Mouse (Mus musculus): Measurements from ENCODE around the gene Fam222a. TPM values are rescaled to one million over a fixed set of nuclear protein-coding genes. Genes with fewer than 3 reads are reported as not detected.

Fam222a gene
- polyA plus RNA-seq, 1 experiment from 2014 or later = 7.1 TPM

- Histone ChIP-seq H3K27ac (ENCODE audit: low read depth) (no peak overlapping the region), H3K4me2 (ENCODE audit: low read length) (peak overlapping the region; percentile 60), H3K27me3 (replicated peaks; ENCODE audit: control insufficient read depth, insufficient read depth, low read length) (peaks cover 9% of the 10 kb centered on the region; the same call in 1 of the 2 replicates), H3K36me3 (ENCODE audit: control insufficient read depth, insufficient read depth, low read length) (no peaks in the 10 kb centered on the region), H3K9ac (ENCODE audit: low read length) (no peak overlapping the region), H3K4me1 (replicated peaks; ENCODE audit: control insufficient read depth, insufficient read depth, low read length) (peaks cover 62% of the 10 kb centered on the region), H3K4me3 (ENCODE audit: low read depth, low read length) (no peak overlapping the region), H3K9me3 (ENCODE audit: control insufficient read depth, low read length) (no peaks in the 10 kb centered on the region)
- ATAC-seq (replicated peaks; ENCODE audit: low FRiP score, low TSS enrichment, low read depth) = no peak
- 48% methylated on average over 2 of the region's 2 CpGs for WGBS
- DNase-seq (ENCODE audit: low spot score) = no peak
Measured at GRCm38 (mm10) chr5:114572997-114573396, 5.2 kb downstream of the Fam222a start.

GRCm38 (mm10) chr5:114573920-114574628 lies 6.3 kb downstream of the Fam222a start:
- Histone ChIP-seq H3K9me3 (ENCODE audit: control insufficient read depth, low read length) (no peaks in the 10 kb centered on the region), H3K4me1 (replicated peaks; ENCODE audit: control insufficient read depth, insufficient read depth, low read length) (peaks cover 58% of the 10 kb centered on the region), H3K27ac (ENCODE audit: low read depth) (no peak overlapping the region), H3K9ac (ENCODE audit: low read length) (no peak overlapping the region), H3K27me3 (replicated peaks; ENCODE audit: control insufficient read depth, insufficient read depth, low read length) (peaks cover 9% of the 10 kb centered on the region; the same call in 1 of the 2 replicates), H3K36me3 (ENCODE audit: control insufficient read depth, insufficient read depth, low read length) (no peaks in the 10 kb centered on the region), H3K4me3 (ENCODE audit: low read depth, low read length) (no peak overlapping the region), H3K4me2 (ENCODE audit: low read length) (no peak overlapping the region)
- ATAC-seq (replicated peaks; ENCODE audit: low FRiP score, low TSS enrichment, low read depth) (no peak), DNase-seq (ENCODE audit: low spot score) (no peak)
- 44% methylated on average over 12 of the region's 12 CpGs for WGBS

GRCm38 (mm10) chr5:114575010-114575409 lies 7.2 kb downstream of the Fam222a start:
- ATAC-seq (replicated peaks; ENCODE audit: low FRiP score, low TSS enrichment, low read depth) = no peak
- Histone ChIP-seq H3K27me3 (replicated peaks; ENCODE audit: control insufficient read depth, insufficient read depth, low read length) (peaks cover 9% of the 10 kb centered on the region; the same call in 1 of the 2 replicates), H3K9me3 (ENCODE audit: control insufficient read depth, low read length) (no peaks in the 10 kb centered on the region), H3K4me2 (ENCODE audit: low read length) (0 out of 2 replicates have a peak overlapping the region, but pooled peaks have one; percentile 5), H3K36me3 (ENCODE audit: control insufficient read depth, insufficient read depth, low read length) (no peaks in the 10 kb centered on the region), H3K4me1 (replicated peaks; ENCODE audit: control insufficient read depth, insufficient read depth, low read length) (peaks cover 53% of the 10 kb centered on the region), H3K9ac (ENCODE audit: low read length) (no peak overlapping the region), H3K4me3 (ENCODE audit: low read depth, low read length) (no peak overlapping the region), H3K27ac (ENCODE audit: low read depth) (no peak overlapping the region)
- DNase-seq (ENCODE audit: low spot score) = no peak
- 35% methylated on average over 11 of the region's 11 CpGs for WGBS

GRCm38 (mm10) chr5:114575530-114575929 lies 7.7 kb downstream of the Fam222a start:
- Histone ChIP-seq H3K27me3 (replicated peaks; ENCODE audit: control insufficient read depth, insufficient read depth, low read length) (peaks cover 9% of the 10 kb centered on the region; the same call in 1 of the 2 replicates), H3K4me3 (ENCODE audit: low read depth, low read length) (no peak overlapping the region), H3K36me3 (ENCODE audit: control insufficient read depth, insufficient read depth, low read length) (no peaks in the 10 kb centered on the region), H3K4me2 (ENCODE audit: low read length) (no peak overlapping the region), H3K27ac (ENCODE audit: low read depth) (no peak overlapping the region), H3K4me1 (replicated peaks; ENCODE audit: control insufficient read depth, insufficient read depth, low read length) (peaks cover 50% of the 10 kb centered on the region), H3K9me3 (ENCODE audit: control insufficient read depth, low read length) (no peaks in the 10 kb centered on the region), H3K9ac (ENCODE audit: low read length) (no peak overlapping the region)
- 78% methylated on average over 7 of the region's 7 CpGs for WGBS
- ATAC-seq (replicated peaks; ENCODE audit: low FRiP score, low TSS enrichment, low read depth) (no peak), DNase-seq (ENCODE audit: low spot score) (no peak)

GRCm38 (mm10) chr5:114575986-114576605 lies 8.3 kb downstream of the Fam222a start:
- Histone ChIP-seq H3K27me3 (replicated peaks; ENCODE audit: control insufficient read depth, insufficient read depth, low read length) (0 out of 2 replicates have a peak, but pooled peaks cover 5% of the 10 kb centered on the region), H3K27ac (ENCODE audit: low read depth) (no peak overlapping the region), H3K4me3 (ENCODE audit: low read depth, low read length) (no peak overlapping the region), H3K4me2 (ENCODE audit: low read length) (no peak overlapping the region), H3K4me1 (replicated peaks; ENCODE audit: control insufficient read depth, insufficient read depth, low read length) (peaks cover 45% of the 10 kb centered on the region), H3K9ac (ENCODE audit: low read length) (no peak overlapping the region), H3K36me3 (ENCODE audit: control insufficient read depth, insufficient read depth, low read length) (no peaks in the 10 kb centered on the region), H3K9me3 (ENCODE audit: control insufficient read depth, low read length) (no peaks in the 10 kb centered on the region)
- DNase-seq (ENCODE audit: low spot score) (no peak), ATAC-seq (replicated peaks; ENCODE audit: low FRiP score, low TSS enrichment, low read depth) (no peak)
- WGBS = 89% methylated on average over 16 of the region's 16 CpGs

- Histone ChIP-seq H3K27me3 (replicated peaks; ENCODE audit: control insufficient read depth, insufficient read depth, low read length) (no peaks in the 10 kb centered on the region), H3K4me1 (replicated peaks; ENCODE audit: control insufficient read depth, insufficient read depth, low read length) (peaks cover 31% of the 10 kb centered on the region), H3K27ac (ENCODE audit: low read depth) (no peak overlapping the region), H3K9me3 (ENCODE audit: control insufficient read depth, low read length) (no peaks in the 10 kb centered on the region), H3K9ac (ENCODE audit: low read length) (no peak overlapping the region), H3K4me3 (ENCODE audit: low read depth, low read length) (no peak overlapping the region), H3K36me3 (ENCODE audit: control insufficient read depth, insufficient read depth, low read length) (no peaks in the 10 kb centered on the region), H3K4me2 (ENCODE audit: low read length) (no peak overlapping the region)
- DNase-seq (ENCODE audit: low spot score) (no peak), ATAC-seq (replicated peaks; ENCODE audit: low FRiP score, low TSS enrichment, low read depth) (no peak)
- WGBS = 35% methylated on average over 20 of the region's 20 CpGs
Measured at GRCm38 (mm10) chr5:114578361-114578760, 10.5 kb downstream of the Fam222a start.

GRCm38 (mm10) chr5:114579714-114580357 lies 12.0 kb downstream of the Fam222a start:
- Histone ChIP-seq H3K4me3 (ENCODE audit: low read depth, low read length) (no peak overlapping the region), H3K27me3 (replicated peaks; ENCODE audit: control insufficient read depth, insufficient read depth, low read length) (no peaks in the 10 kb centered on the region), H3K9me3 (ENCODE audit: control insufficient read depth, low read length) (no peaks in the 10 kb centered on the region), H3K9ac (ENCODE audit: low read length) (no peak overlapping the region), H3K36me3 (ENCODE audit: control insufficient read depth, insufficient read depth, low read length) (no peaks in the 10 kb centered on the region), H3K4me1 (replicated peaks; ENCODE audit: control insufficient read depth, insufficient read depth, low read length) (peaks cover 35% of the 10 kb centered on the region), H3K27ac (ENCODE audit: low read depth) (peak overlapping the region; percentile 22; the same call in 1 of the 2 replicates), H3K4me2 (ENCODE audit: low read length) (no peak overlapping the region)
- WGBS = 81% methylated on average over 8 of the region's 8 CpGs
- DNase-seq (ENCODE audit: low spot score) (no peak), ATAC-seq (replicated peaks; ENCODE audit: low FRiP score, low TSS enrichment, low read depth) (0 out of 2 replicates have a peak, but pooled peaks have one; percentile 33)

- H3K4me2 ChIP-seq (ENCODE audit: low read length) = no peak overlapping the region
- no peak overlapping the region for H3K9ac ChIP-seq (ENCODE audit: low read length)
- 78% methylated on average over 12 of the region's 12 CpGs for WGBS
- DNase-seq (ENCODE audit: low spot score) (no peak), ATAC-seq (replicated peaks; ENCODE audit: low FRiP score, low TSS enrichment, low read depth) (no peak)
- H3K9me3 ChIP-seq (ENCODE audit: control insufficient read depth, low read length) = no peaks in the 10 kb centered on the region
- H3K4me3 ChIP-seq (ENCODE audit: low read depth, low read length) = no peak overlapping the region
- H3K4me1 ChIP-seq (replicated peaks; ENCODE audit: control insufficient read depth, insufficient read depth, low read length) = peaks cover 42% of the 10 kb centered on the region
- H3K36me3 ChIP-seq (ENCODE audit: control insufficient read depth, insufficient read depth, low read length) = no peaks in the 10 kb centered on the region
- H3K27ac ChIP-seq (ENCODE audit: low read depth) = no peak overlapping the region
- H3K27me3 ChIP-seq (replicated peaks; ENCODE audit: control insufficient read depth, insufficient read depth, low read length) = no peaks in the 10 kb centered on the region
Measured at GRCm38 (mm10) chr5:114581486-114581885, 13.7 kb downstream of the Fam222a start.

All from intestine, embryonic 14.5 days (tissue).